In the genomic region with DNA sequence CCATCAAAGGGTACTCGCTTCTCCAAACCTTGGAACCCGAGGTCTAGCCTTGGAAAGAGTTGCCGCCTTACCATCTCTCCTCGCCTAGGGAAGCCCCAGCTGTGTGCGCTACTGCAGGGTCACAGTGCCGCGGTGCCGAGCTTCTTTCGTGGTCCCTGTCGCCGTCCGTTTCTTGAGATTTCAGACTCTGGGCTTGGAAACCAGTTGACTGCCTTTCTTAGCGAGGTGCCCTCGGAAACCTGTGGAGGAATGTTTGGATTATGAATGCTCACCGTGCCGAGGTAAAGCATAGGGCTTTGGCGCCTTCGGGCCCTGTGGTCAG, we compare ENCODE assay signal across 8 mouse cellular contexts. TPM values are rescaled to one million over a fixed set of nuclear protein-coding genes. Genes with fewer than 3 reads are reported as not detected.
A peak's percentile ranks its signal among the peaks of the same experiment; 100 is the strongest.
DNase-seq lines count a peak whose midpoint lies in the region; ATAC-seq and TF ChIP-seq lines count a peak whose summit lies in the region.

No protein-coding gene starts in this region.

- H3K9ac ChIP-seq in heart, adult 2 months (ENCODE audit: low read depth, low read length), result no peak overlapping the region
- H3K9ac ChIP-seq in forebrain, embryonic 16.5 days (replicated peaks; ENCODE audit: low read depth, low read length), result no peak overlapping the region
- H3K9ac ChIP-seq in liver, embryonic 15.5 days, result peak overlapping the region; percentile 77

- intact Hi-C loops in heart, adult 2 months (cut with DNase I), result loop anchor here (10.0 kb wide), 1 partner anchor 46 kb away; the partner anchor contains the start of gene Lamp1

- no peaks in the 10 kb centered on the region for H3K36me3 ChIP-seq in heart, adult 2 months (ENCODE audit: control insufficient read depth, insufficient read depth, low read length)
- peaks cover 39% of the 10 kb centered on the region for H3K36me3 ChIP-seq in E14TG2a.4 (ENCODE audit: insufficient read depth, low read length)
- H3K36me3 ChIP-seq in forebrain, embryonic 16.5 days (ENCODE audit: control insufficient read depth, insufficient read depth), result no peaks in the 10 kb centered on the region
- H3K36me3 ChIP-seq in liver, embryonic 15.5 days (replicated peaks), result 0 out of 2 replicates have a peak, but pooled peaks cover 4% of the 10 kb centered on the region

- H3K79me2 ChIP-seq in heart, adult 2 months (replicated peaks; ENCODE audit: control insufficient read depth, insufficient read depth, low read length), result no peaks in the 10 kb centered on the region

- H3K9me3 ChIP-seq in E14TG2a.4 (ENCODE audit: low read length), result peaks cover 3% of the 10 kb centered on the region; the same call in 1 of the 2 replicates
- H3K9me3 ChIP-seq in forebrain, embryonic 16.5 days (ENCODE audit: control insufficient read depth, low read length), result no peaks in the 10 kb centered on the region
- no peaks in the 10 kb centered on the region for H3K9me3 ChIP-seq in liver, embryonic 15.5 days (replicated peaks)

- no peak for ATAC-seq in forebrain, embryonic 16.5 days
- peak; percentile 49 for ATAC-seq in liver, embryonic 15.5 days (ENCODE audit: insufficient read depth)

- H3K4me1 ChIP-seq in heart, adult 2 months (ENCODE audit: control insufficient read depth, insufficient read depth, low read length), result no peaks in the 10 kb centered on the region
- peaks cover 79% of the 10 kb centered on the region for H3K4me1 ChIP-seq in E14TG2a.4 (replicated peaks; ENCODE audit: low read depth, low read length)
- H3K4me1 ChIP-seq in forebrain, embryonic 16.5 days (replicated peaks; ENCODE audit: control insufficient read depth, insufficient read depth, low read length), result peaks cover 13% of the 10 kb centered on the region
- H3K4me1 ChIP-seq in liver, embryonic 15.5 days (replicated peaks), result peaks cover 53% of the 10 kb centered on the region

- no peak for TF ChIP-seq EP300 in heart, adult 2 months (IDR thresholded peaks at IDR 0.05; ENCODE audit: insufficient read depth, low read depth, low read length)

- WGBS in heart, adult 2 months, result 4% methylated on average over 18 of the region's 18 CpGs
- under 1% methylated on average over 18 of the region's 18 CpGs for WGBS in forebrain, embryonic 16.5 days
- WGBS in liver, embryonic 15.5 days (ENCODE audit: insufficient replicate concordance), result 2% methylated on average over 18 of the region's 18 CpGs

- no peak for TF ChIP-seq POLR2A in heart, adult 2 months (IDR thresholded peaks at IDR 0.05; ENCODE audit: insufficient read depth, low read depth, low read length)

- H3K4me2 ChIP-seq in forebrain, embryonic 16.5 days (ENCODE audit: low read length), result peak overlapping the region; percentile 81
- H3K4me2 ChIP-seq in liver, embryonic 15.5 days, result peak overlapping the region; percentile 96

- DNase-seq in heart, adult 2 months, result no peak
- DNase-seq in heart, adult 11 months, result no peak
- no peak for DNase-seq in urinary bladder, postnatal 36 days (ENCODE audit: low spot score in 2 of 2)
- DNase-seq in c-Kit-positive CD71-positive TER-119-positive erythroid progenitor cells, embryonic 14.5 days (ENCODE audit: low spot score), result no peak
- DNase-seq in cerebellum, postnatal 25 days, result no peak

- H3K27ac ChIP-seq in heart, adult 2 months, result no peak overlapping the region
- H3K27ac ChIP-seq in forebrain, embryonic 16.5 days (ENCODE audit: low read length), result no peak overlapping the region
- H3K27ac ChIP-seq in liver, embryonic 15.5 days (replicated peaks), result peak overlapping the region; percentile 97

- H3K4me3 ChIP-seq in heart, adult 2 months, result peak overlapping the region; percentile 60
- peak overlapping the region; percentile 95 for H3K4me3 ChIP-seq in E14TG2a.4 (replicated peaks; ENCODE audit: low read length)
- H3K4me3 ChIP-seq in forebrain, embryonic 16.5 days (replicated peaks; ENCODE audit: low read length), result peak overlapping the region; percentile 88
- peak overlapping the region; percentile 75 for H3K4me3 ChIP-seq in liver, embryonic 15.5 days (replicated peaks)

- TF ChIP-seq CTCF in heart, adult 2 months (IDR thresholded peaks at IDR 0.05), result no peak
- TF ChIP-seq CTCF in E14TG2a.4 (conservative IDR thresholded peaks at IDR 0.05; ENCODE audit: low read length), result no peak

- H3K27me3 ChIP-seq in heart, adult 2 months (ENCODE audit: control insufficient read depth, insufficient read depth, low read length), result peaks cover 2% of the 10 kb centered on the region
- H3K27me3 ChIP-seq in E14TG2a.4 (ENCODE audit: insufficient read depth, low read length), result no peaks in the 10 kb centered on the region
- H3K27me3 ChIP-seq in forebrain, embryonic 16.5 days (replicated peaks; ENCODE audit: control insufficient read depth, insufficient read depth, low read length), result peaks cover 23% of the 10 kb centered on the region
- H3K27me3 ChIP-seq in liver, embryonic 15.5 days, result peaks cover 17% of the 10 kb centered on the region

RNA-seq across cellular contexts. Expression of gene Grtp1, which starts 0.6 kb away (rescaled TPM):
- 1 to 10 TPM; 3.9 to 5.1 TPM for total RNA-seq in heart, adult 2 months (2021)
- 3.8 and 5.6 TPM in 2 replicates for polyA plus RNA-seq in heart, adult 2 months (2012; rRNA removed)
- polyA plus RNA-seq in forebrain, embryonic 16.5 days (2015; fragmentation: Nextera tagmentation; extraction: Ambion mirVana), result 19.7 and 21.1 TPM in 2 replicates
- 8.2 and 8.7 TPM in 2 replicates for polyA plus RNA-seq in liver, embryonic 15.5 days (2015; fragmentation: Nextera tagmentation; extraction: Ambion mirVana)

RNA-seq across cellular contexts. Expression of gene Lamp1, which starts 42.0 kb away (rescaled TPM):
- total RNA-seq in heart, adult 2 months (2021), result 100 to 1,000 TPM; 406 to 437 TPM
- polyA plus RNA-seq in heart, adult 2 months (2012; rRNA removed), result 462 and 645 TPM in 2 replicates
- polyA plus RNA-seq in forebrain, embryonic 16.5 days (2015; fragmentation: Nextera tagmentation; extraction: Ambion mirVana), result 241 and 271 TPM in 2 replicates
- 200 and 205 TPM in 2 replicates for polyA plus RNA-seq in liver, embryonic 15.5 days (2015; fragmentation: Nextera tagmentation; extraction: Ambion mirVana)

RNA-seq across cellular contexts. Expression of gene Adprhl1, which starts 53.0 kb away (rescaled TPM):
- total RNA-seq in heart, adult 2 months (2021), result 100 to 1,000 TPM; 587 to 599 TPM
- 371 and 464 TPM in 2 replicates for polyA plus RNA-seq in heart, adult 2 months (2012; rRNA removed)
- not detected in 2 replicates for polyA plus RNA-seq in forebrain, embryonic 16.5 days (2015; fragmentation: Nextera tagmentation; extraction: Ambion mirVana)
- 0.85 and 1.1 TPM in 2 replicates for polyA plus RNA-seq in liver, embryonic 15.5 days (2015; fragmentation: Nextera tagmentation; extraction: Ambion mirVana)

Comparison
In these comparisons a context has a peak if more than half of its experiments do, and no peak if none do; other contexts are left out.
1. RNA of gene Adprhl1, which starts 53.0 kb away (polyA plus RNA-seq): 371 to 464 TPM in heart, adult 2 months; 0.85 to 1.1 TPM in liver, embryonic 15.5 days and not detected in forebrain, embryonic 16.5 days; every median in the first group is over 100 times any median in the second.
2. Peak in every context shown above with its lines, with median percentiles within 50 percentile points of each other: H3K4me3 ChIP-seq.